9 mouse cellular contexts compared by ENCODE assay signal in genomic region chr11:116388841-116389480, GRCm38 (mm10). TPM values are rescaled to one million over a fixed set of nuclear protein-coding genes. Genes with fewer than 3 reads are reported as not detected.
A peak's percentile ranks its signal among the peaks of the same experiment; 100 is the strongest.
DNase-seq lines count a peak whose midpoint lies in the region; TF ChIP-seq lines count a peak whose summit lies in the region.
"Had no signal": no experiment of that assay in that cellular context is flagged by ENCODE, and none has a peak within 500 bp of the region (broad histone marks: within the 10 kb centered on the region; RNA-seq: fewer than 3 reads in every experiment).

No protein-coding gene starts in this region.

- no peak overlapping the region for H3K4me3 ChIP-seq in left cerebral cortex, adult 2 months
- peak overlapping the region; percentile 24 for H3K4me3 ChIP-seq in lung, adult 2 months (replicated peaks; ENCODE audit: extremely low read depth, low read depth, low read length)
- H3K4me3 ChIP-seq: megakaryocyte, embryonic 14.5 days had no signal

- 0 out of 2 replicates have a peak, but pooled peaks have one; percentile 8 for TF ChIP-seq POLR2A in lung, adult 2 months (IDR thresholded peaks at IDR 0.05; ENCODE audit: borderline replicate concordance, extremely low read depth, low read depth, low read length)

- no peak for TF ChIP-seq CTCF in left cerebral cortex, adult 2 months (IDR thresholded peaks at IDR 0.05)
- no peak for TF ChIP-seq CTCF in lung, adult 2 months (IDR thresholded peaks at IDR 0.05; ENCODE audit: insufficient read depth, low read length)

- peak in 1 of 2 experiments; percentile 31 for DNase-seq in left cerebral cortex, adult 2 months (ENCODE audit: extremely low spot score in 1 of 2, low spot score in 2 of 2)
- DNase-seq in left cerebral cortex, postnatal 25 days (ENCODE audit: low spot score in 2 of 2) = no peak
- DNase-seq in cerebellum, postnatal 4 days (ENCODE audit: low spot score in 2 of 2) = peak; percentile 10 to 11
- peak; percentile 45 for DNase-seq in heart, adult 8-10 months (ENCODE audit: low spot score)
- peak; percentile 64 for DNase-seq in kidney, adult 18-20 months
- peak; percentile 25 for DNase-seq in lung, adult 2 months
- DNase-seq in spleen, postnatal 10 days (ENCODE audit: low spot score in 2 of 2) = peak; percentile 24 to 58
- DNase-seq in urinary bladder, postnatal 4 days (ENCODE audit: low spot score in 2 of 2) = no peak

- intact Hi-C loops in left cerebral cortex, adult 2 months (cut with DNase I) = no loop called here
- intact Hi-C loops in left cerebral cortex, postnatal 25 days (cut with DNase I) = no loop called here

- 55% methylated on average over 14 of the region's 14 CpGs for WGBS in lung, adult 2 months

- H3K27ac ChIP-seq in left cerebral cortex, adult 2 months = peak overlapping the region; percentile 13; the same call in 1 of the 2 replicates

- 0 out of 2 replicates have a peak, but pooled peaks cover 3% of the 10 kb centered on the region for H3K4me1 ChIP-seq in lung, adult 2 months (ENCODE audit: control insufficient read depth, insufficient read depth, low read length)

RNA-seq across cellular contexts. Expression of gene Rnf157, which starts 23.9 kb away (rescaled TPM):
- 100 to 1,000 TPM; 256 to 285 TPM for total RNA-seq in left cerebral cortex, adult 2 months (2021)
- total RNA-seq in left cerebral cortex, postnatal 25 days (2021) = 100 to 1,000 TPM; 252 to 278 TPM
- 10 to 100 TPM in 2 of 4 experiments, 1 to 10 TPM in 2; 7.5 to 12.5 (median 9.4) TPM for total RNA-seq in heart, adult 8-10 months (2022)
- 3.0 and 3.6 TPM in 2 replicates for polyA plus RNA-seq in lung, adult 2 months (2012; rRNA removed)

RNA-seq across cellular contexts. Expression of gene Ubald2, which starts 44.9 kb away (rescaled TPM):
- total RNA-seq in left cerebral cortex, adult 2 months (2021) = 10 to 100 TPM; 27.2 to 28.0 TPM
- total RNA-seq in left cerebral cortex, postnatal 25 days (2021) = 10 to 100 TPM; 31.3 to 33.7 TPM
- total RNA-seq in heart, adult 8-10 months (2022) = 10 to 100 TPM; 28.2 to 36.0 (median 32.7) TPM
- polyA plus RNA-seq in lung, adult 2 months (2012; rRNA removed) = 159 and 160 TPM in 2 replicates

RNA-seq across cellular contexts. Expression of gene Foxj1, which starts 53.8 kb away (rescaled TPM):
- 1 to 10 TPM; 4.2 to 4.4 TPM for total RNA-seq in left cerebral cortex, adult 2 months (2021)
- total RNA-seq in left cerebral cortex, postnatal 25 days (2021) = 1 to 10 TPM; 4.8 to 6.3 TPM
- under 1 TPM in 1 of 4 experiments, not detected in 3; 0.26 TPM for total RNA-seq in heart, adult 8-10 months (2022)
- 78.4 and 114 TPM in 2 replicates for polyA plus RNA-seq in lung, adult 2 months (2012; rRNA removed)

Comparison
In these comparisons a context has a peak if more than half of its experiments do, and no peak if none do; other contexts are left out.
1. DNase-seq: peak in cerebellum, postnatal 4 days (2 of 2), heart, adult 8-10 months (single experiment), kidney, adult 18-20 months (single experiment), lung, adult 2 months (single experiment) and spleen, postnatal 10 days (2 of 2); none in left cerebral cortex, postnatal 25 days (0 of 2) and urinary bladder, postnatal 4 days (0 of 2).
2. RNA of gene Rnf157, which starts 23.9 kb away (total RNA-seq): 256 to 285 TPM in left cerebral cortex, adult 2 months and 252 to 278 TPM in left cerebral cortex, postnatal 25 days; 7.5 to 12.5 TPM in heart, adult 8-10 months; every median in the first group is over 10 times any median in the second.
3. RNA of gene Foxj1, which starts 53.8 kb away (total RNA-seq): 4.8 to 6.3 TPM in left cerebral cortex, postnatal 25 days and 4.2 to 4.4 TPM in left cerebral cortex, adult 2 months; 0.26 TPM in heart, adult 8-10 months; every median in the first group is over 4 times any median in the second.